Mouse (Mus musculus) heart, embryonic 16.5 days (tissue): ENCODE data around the gene Nsf. TPM values are rescaled to one million over a fixed set of nuclear protein-coding genes. Genes with fewer than 3 reads are reported as not detected.

ENCODE experiments used
- ATAC-seq: fragments of 200-750 bp; cut with Nextera tagmentation; replicated peaks from 2 replicates; pipeline ENCODE4 v1.8.0; 2017; ENCODE audit warnings: moderate number of reproducible peaks; ENCODE audit not compliant: insufficient read depth, low FRiP score; ENCODE audit errors: extremely low read depth
- H3K27ac ChIP-seq: fragments of 300-500 bp; sonication (generic); 2 replicates; pipeline ENCODE4 v1.5.1; 2014; ENCODE audit warnings: mild to moderate bottlenecking, low read length, control low read depth, moderate library complexity
- H3K27me3 ChIP-seq: fragments of 300-500 bp; sonication (generic); 2 replicates; pipeline ENCODE4 v1.6.1; 2014; ENCODE audit warnings: low read length, mixed read lengths; ENCODE audit not compliant: control insufficient read depth, insufficient read depth
- H3K36me3 ChIP-seq: fragments of 300-500 bp; sonication (generic); 2 replicates; pipeline ENCODE4 v1.6.1; 2014; ENCODE audit not compliant: control insufficient read depth, insufficient read depth
- H3K4me1 ChIP-seq: fragments of 300-500 bp; sonication (generic); 2 replicates; pipeline ENCODE4 v1.6.1; 2014; ENCODE audit warnings: low read length, mixed read lengths; ENCODE audit not compliant: control insufficient read depth, insufficient read depth
- H3K4me2 ChIP-seq: fragments of 300-500 bp; sonication (generic); 2 replicates; pipeline ENCODE4 v1.6.1; 2014; ENCODE audit warnings: low read depth, mild to moderate bottlenecking, control low read depth, low read length
- H3K4me3 ChIP-seq: fragments of 300-500 bp; sonication (generic); 2 replicates; pipeline ENCODE4 v1.5.1; 2014; ENCODE audit warnings: mild to moderate bottlenecking, control low read depth, low read length
- H3K9ac ChIP-seq: fragments of 300-500 bp; sonication (generic); 2 replicates; pipeline ENCODE4 v1.6.1; 2014; ENCODE audit warnings: low read length, control low read depth
- H3K9me3 ChIP-seq: fragments of 300-500 bp; sonication (generic); replicated peaks from 2 replicates; pipeline ENCODE4 v1.6.1; 2016; ENCODE audit warnings: low read length; ENCODE audit not compliant: control insufficient read depth
- WGBS: fragments of 180-500 bp; shearing (Covaris S2); extraction: QIAGEN DNeasy Blood & Tissue Kit; methylation state at CpG from one replicate; pipeline ENCODE4 v1.1.7; 2014; 5-methylcytosine and 5-hydroxymethylcytosine counted together
- polyA plus RNA-seq: library from polyadenylated mRNA; unstranded; fragments of >200 nt; fragmentation: Nextera tagmentation; extraction: Ambion mirVana; gene quantifications from 2 replicates; pipeline ENCODE4 v1.2.1, GENCODE M21; 2015

Gene Nsf
- polyA plus RNA-seq, 1 experiment from 2014 or later = 35.3 TPM

GRCm38 (mm10) chr11:103815986-103816385, 137.9 kb downstream of the Nsf start:
- Histone ChIP-seq H3K4me2 (no peak overlapping the region), H3K4me1 (no peaks in the 10 kb centered on the region), H3K9ac (no peak overlapping the region), H3K4me3 (no peak overlapping the region), H3K27ac (no peak overlapping the region), H3K9me3 (no peaks in the 10 kb centered on the region), H3K36me3 (no peaks in the 10 kb centered on the region), H3K27me3 (peaks cover 26% of the 10 kb centered on the region)
- ATAC-seq = no peak
- WGBS = 39% methylated on average over 13 of the region's 13 CpGs

DNA sequence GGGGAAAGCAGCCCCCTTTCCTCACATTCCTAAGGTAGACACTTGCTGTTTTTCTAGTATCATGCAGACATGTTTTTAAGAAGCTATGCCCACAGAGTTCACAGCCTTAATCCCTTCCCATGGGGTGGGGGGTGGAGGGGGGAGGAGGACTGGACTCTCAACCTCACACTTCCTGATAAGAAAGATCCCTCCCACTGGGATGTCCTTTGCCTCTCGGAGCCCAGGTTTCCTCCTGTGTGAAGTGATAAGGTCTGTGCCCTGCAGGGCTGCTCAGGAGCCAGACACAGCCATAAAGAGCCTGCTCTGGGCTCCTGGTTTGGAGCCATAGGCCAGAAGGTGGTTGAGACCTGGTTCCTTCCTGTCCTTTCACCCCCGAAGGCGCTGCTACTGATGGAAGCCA, 139.0 kb downstream of the Nsf start:
- H3K27me3 ChIP-seq = peaks cover 37% of the 10 kb centered on the region

DNA sequence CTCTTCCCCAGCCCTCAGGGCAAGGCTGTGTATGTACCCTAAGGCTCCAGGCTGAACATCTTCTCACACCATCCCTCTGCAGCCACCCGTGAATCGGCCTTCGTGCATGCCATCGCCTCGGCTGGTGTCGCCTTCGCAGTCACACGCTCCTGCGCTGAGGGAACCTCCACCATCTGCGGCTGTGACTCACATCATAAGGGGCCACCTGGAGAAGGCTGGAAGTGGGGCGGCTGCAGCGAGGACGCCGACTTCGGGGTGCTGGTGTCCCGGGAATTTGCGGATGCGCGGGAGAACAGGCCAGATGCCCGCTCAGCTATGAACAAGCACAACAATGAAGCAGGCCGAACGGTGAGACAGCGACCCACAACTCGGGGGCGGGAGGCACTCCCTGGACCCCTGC, 142.6 kb downstream of the Nsf start:
- no peak for ATAC-seq
- Histone ChIP-seq H3K4me2 (no peak overlapping the region), H3K9ac (no peak overlapping the region), H3K4me3 (no peak overlapping the region), H3K27ac (no peak overlapping the region), H3K9me3 (no peaks in the 10 kb centered on the region), H3K4me1 (peaks cover 8% of the 10 kb centered on the region; the same call in 1 of the 2 replicates), H3K27me3 (peaks cover 65% of the 10 kb centered on the region), H3K36me3 (no peaks in the 10 kb centered on the region)
- 83% methylated on average over 25 of the region's 25 CpGs for WGBS

More for the DNA sequence above, 139.0 kb downstream of the Nsf start:
- no peaks in the 10 kb centered on the region for H3K4me1 ChIP-seq
- H3K4me3 ChIP-seq = no peak overlapping the region
- H3K27ac ChIP-seq = no peak overlapping the region
- WGBS = 18% methylated on average over 3 of the region's 3 CpGs
- H3K36me3 ChIP-seq = no peaks in the 10 kb centered on the region
- no peak overlapping the region for H3K9ac ChIP-seq
- no peak overlapping the region for H3K4me2 ChIP-seq
- no peak for ATAC-seq
- H3K9me3 ChIP-seq = no peaks in the 10 kb centered on the region

- H3K27ac ChIP-seq = no peak overlapping the region
- 27% methylated on average over 12 of the region's 12 CpGs for WGBS
- peaks cover 8% of the 10 kb centered on the region; the same call in 1 of the 2 replicates for H3K4me1 ChIP-seq
- no peaks in the 10 kb centered on the region; the same call in 1 of the 2 replicates for H3K9me3 ChIP-seq
- no peak for ATAC-seq
- peak overlapping the region; percentile 94 for H3K4me2 ChIP-seq
- no peak overlapping the region for H3K9ac ChIP-seq
- H3K4me3 ChIP-seq = peak overlapping the region; percentile 66
- no peaks in the 10 kb centered on the region for H3K36me3 ChIP-seq
- peaks cover 62% of the 10 kb centered on the region for H3K27me3 ChIP-seq
Measured at GRCm38 (mm10) chr11:103810631-103811030, 143.2 kb downstream of the Nsf start.

GRCm38 (mm10) chr11:103809611-103810598, 144.0 kb downstream of the Nsf start:
- ATAC-seq = peak; percentile 33; the same call in 1 of the 2 replicates
- peak overlapping the region; percentile 94 for H3K4me2 ChIP-seq
- no peaks in the 10 kb centered on the region for H3K36me3 ChIP-seq
- peak overlapping the region; percentile 58 for H3K9ac ChIP-seq
- peaks cover 62% of the 10 kb centered on the region for H3K27me3 ChIP-seq
- peaks cover 3% of the 10 kb centered on the region; the same call in 1 of the 2 replicates for H3K9me3 ChIP-seq
- no peak overlapping the region for H3K27ac ChIP-seq
- peak overlapping the region; percentile 66 for H3K4me3 ChIP-seq
- peaks cover 8% of the 10 kb centered on the region; the same call in 1 of the 2 replicates for H3K4me1 ChIP-seq
- WGBS = under 1% methylated on average over 104 of the region's 107 CpGs

- H3K27me3 ChIP-seq = peaks cover 62% of the 10 kb centered on the region
- no peak for ATAC-seq
- H3K27ac ChIP-seq = no peak overlapping the region
- peaks cover 3% of the 10 kb centered on the region; the same call in 1 of the 2 replicates for H3K9me3 ChIP-seq
- H3K9ac ChIP-seq = no peak overlapping the region
- peak overlapping the region; percentile 66 for H3K4me3 ChIP-seq
- peak overlapping the region; percentile 94 for H3K4me2 ChIP-seq
- H3K36me3 ChIP-seq = no peaks in the 10 kb centered on the region
- 8% methylated on average over 29 of the region's 29 CpGs for WGBS
- H3K4me1 ChIP-seq = peaks cover 8% of the 10 kb centered on the region; the same call in 1 of the 2 replicates
Measured at GRCm38 (mm10) chr11:103808771-103809610, 144.9 kb downstream of the Nsf start.

DNA sequence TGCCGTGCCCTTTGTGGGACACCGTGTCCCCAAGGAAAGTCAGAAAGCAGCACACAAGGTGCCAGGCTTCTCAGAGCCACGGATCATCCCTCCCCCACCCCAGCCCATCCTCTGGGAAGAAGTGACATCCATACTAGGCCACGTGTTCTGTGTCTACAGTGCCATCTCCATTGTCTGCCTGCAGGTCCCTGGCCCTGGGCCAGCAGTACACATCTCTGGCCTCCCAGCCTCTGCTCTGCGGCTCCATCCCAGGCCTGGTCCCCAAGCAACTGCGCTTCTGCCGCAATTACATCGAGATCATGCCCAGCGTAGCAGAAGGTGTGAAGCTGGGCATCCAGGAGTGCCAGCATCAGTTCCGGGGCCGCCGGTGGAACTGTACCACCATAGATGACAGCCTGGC, 145.9 kb downstream of the Nsf start:
- Histone ChIP-seq H3K36me3 (no peaks in the 10 kb centered on the region), H3K27ac (no peak overlapping the region), H3K9ac (no peak overlapping the region), H3K27me3 (peaks cover 57% of the 10 kb centered on the region), H3K4me1 (peaks cover 8% of the 10 kb centered on the region; the same call in 1 of the 2 replicates), H3K9me3 (peaks cover 3% of the 10 kb centered on the region; the same call in 1 of the 2 replicates), H3K4me3 (no peak overlapping the region), H3K4me2 (no peak overlapping the region)
- 44% methylated on average over 12 of the region's 12 CpGs for WGBS
- no peak for ATAC-seq

GRCm38 (mm10) chr11:103804804-103805203, 149.1 kb downstream of the Nsf start:
- Histone ChIP-seq H3K36me3 (no peaks in the 10 kb centered on the region), H3K9ac (no peak overlapping the region), H3K27ac (no peak overlapping the region), H3K4me2 (no peak overlapping the region), H3K4me1 (peaks cover 10% of the 10 kb centered on the region; the same call in 1 of the 2 replicates), H3K27me3 (peaks cover 47% of the 10 kb centered on the region), H3K4me3 (no peak overlapping the region), H3K9me3 (peaks cover 3% of the 10 kb centered on the region; the same call in 1 of the 2 replicates)
- ATAC-seq = no peak
- whole genome bisulfite sequencing = 49% methylated on average over 4 of the region's 4 CpGs
